Mouse (Mus musculus): ENCODE data around the gene Arid5b. TPM values are rescaled to one million over a fixed set of nuclear protein-coding genes. Genes with fewer than 3 reads are reported as not detected.

Gene Arid5b
- polyA plus RNA-seq, 1 experiment from 2014 or later = 10.7 TPM

DNA sequence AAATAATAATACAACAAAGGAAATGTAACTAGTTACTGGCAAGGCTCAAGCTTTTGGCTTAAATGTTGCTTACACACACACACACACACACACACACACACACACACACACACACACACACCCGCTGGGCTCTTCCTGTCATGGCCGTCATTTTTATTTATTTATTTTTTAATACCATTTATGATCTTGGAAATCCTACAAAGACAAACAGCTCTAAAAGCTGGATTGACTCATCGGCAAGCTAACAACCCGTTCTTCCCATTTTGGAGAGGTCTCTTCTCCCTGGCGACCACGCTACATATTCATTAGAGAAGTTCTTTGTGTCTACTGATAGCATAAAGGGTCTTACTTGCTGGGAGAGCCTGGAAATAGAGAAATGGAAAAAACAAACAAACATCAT is 138.2 kb downstream of the Arid5b start:
- DNase-seq (ENCODE audit: low spot score) = no peak

DNA sequence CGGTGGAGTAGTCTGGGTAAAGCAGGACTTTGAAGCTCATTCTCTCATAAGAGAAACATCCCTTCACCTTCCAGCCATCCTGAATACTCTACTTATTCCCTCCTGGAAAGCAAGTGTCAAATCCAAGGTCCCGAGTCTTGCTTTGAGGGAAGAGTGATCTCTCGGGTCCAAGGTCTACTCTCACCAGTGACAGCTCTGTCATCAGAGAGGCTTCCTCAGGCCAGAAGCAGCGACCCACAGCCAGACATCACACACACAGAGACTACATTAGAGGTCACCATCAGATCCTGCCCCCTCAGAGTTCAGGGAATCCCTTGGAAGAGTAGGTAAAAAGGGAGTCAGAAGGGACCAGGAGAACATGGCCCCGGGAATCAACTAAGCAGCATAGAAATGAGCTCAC is 140.4 kb downstream of the Arid5b start:
- DNase-seq (ENCODE audit: low spot score) = no peak

DNA sequence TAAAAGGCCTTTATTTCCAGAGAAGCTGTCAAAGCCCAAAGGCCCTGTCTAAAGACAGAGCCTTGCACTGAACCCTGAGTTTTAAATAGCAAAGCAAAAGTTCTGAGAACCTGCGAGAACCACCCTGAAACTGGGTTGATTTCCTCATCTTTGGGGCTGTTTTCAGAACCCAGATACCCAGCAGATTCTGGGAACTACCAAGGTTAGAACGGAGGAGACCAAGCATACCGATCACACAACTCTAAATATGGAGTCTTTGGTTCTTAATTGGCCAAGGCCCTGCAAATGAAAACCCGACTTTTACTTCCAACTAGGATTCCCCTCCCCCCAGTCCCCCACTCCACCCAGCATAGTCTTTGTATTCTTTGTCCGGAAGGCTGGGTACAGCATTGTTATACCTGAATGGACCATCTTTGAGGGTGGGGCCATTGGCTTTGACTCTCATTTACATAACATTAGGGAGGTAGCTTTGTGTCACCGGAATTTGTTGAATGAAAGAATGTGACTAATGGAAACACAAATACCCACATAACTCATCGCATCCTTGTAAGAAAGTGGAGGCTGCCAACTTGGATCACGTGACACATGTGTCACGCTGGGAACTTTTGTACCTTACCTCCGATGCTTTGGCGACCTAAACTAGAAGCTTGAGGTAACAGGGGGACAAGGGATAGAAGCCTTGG is 141.2 kb downstream of the Arid5b start:
- DNase-seq (ENCODE audit: low spot score) = no peak

DNA sequence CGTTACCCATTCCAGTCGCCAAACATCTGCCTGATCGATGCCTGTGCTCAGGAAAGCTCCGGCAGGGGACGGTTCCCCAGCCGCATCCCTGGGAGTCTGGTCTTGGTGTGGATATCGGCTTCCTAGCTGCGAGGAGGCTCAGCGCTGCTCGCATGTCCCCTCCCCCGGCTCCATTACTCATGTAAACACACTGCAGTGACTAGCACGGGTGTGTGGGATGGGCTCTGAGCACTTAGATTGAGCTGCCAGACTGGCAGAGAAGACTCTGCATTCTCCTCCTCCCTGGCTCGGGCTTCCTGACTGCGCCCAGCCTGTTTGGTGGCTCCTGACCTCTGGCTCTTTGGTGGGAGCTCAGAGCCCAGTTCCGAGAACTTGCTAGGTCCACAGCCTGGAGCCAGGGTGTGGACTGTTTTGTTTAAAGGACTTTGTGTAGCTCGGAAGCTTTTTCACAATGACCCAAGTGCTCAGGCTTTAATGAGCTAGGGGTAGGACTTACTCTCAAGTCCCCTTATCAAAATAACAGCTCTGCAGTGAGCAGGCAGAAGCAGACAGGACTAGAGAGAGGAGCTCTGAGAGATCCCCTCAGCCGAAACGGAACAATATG is 142.0 kb downstream of the Arid5b start:
- DNase-seq (ENCODE audit: low spot score) = peak; percentile 15

DNA sequence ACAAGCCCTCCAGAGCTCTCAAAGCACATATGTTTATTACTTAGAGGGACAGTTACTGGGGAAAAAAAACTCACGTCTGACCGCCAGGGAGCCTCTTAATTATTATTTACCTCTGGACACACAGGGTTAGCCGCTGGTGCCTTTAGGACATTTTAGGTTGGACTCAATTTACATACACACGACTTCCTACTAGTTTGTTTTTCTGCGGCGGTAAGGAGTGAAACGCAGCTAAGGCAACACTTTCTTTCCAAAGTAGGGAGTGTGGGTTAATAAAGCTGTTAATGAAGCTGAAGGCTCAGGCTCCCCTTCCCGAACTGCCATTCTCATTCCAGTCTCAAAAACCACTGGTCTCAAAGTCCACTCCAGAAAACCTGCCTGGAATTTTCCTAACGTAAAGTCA is 142.5 kb downstream of the Arid5b start:
- DNase-seq (ENCODE audit: low spot score) = no peak

DNA sequence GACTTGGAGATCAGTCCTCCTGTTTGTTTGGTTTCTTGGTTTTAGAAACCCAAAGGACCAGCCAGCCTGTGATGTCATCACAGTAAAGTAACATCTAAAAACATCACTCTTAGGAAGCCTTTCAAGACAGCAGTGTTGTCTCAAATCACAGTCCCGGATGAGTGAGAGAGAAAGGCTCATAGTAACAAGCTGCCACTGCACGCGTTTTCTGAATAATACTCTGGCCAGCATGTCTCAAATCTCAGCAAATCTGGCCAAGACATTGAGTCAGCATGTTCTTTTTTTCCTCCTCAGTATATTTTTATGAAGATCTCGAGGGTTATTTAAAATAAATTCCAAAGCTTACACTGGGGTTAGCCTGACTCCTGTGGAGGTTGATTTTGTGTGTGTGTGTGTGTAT is 143.1 kb downstream of the Arid5b start:
- DNase-seq (ENCODE audit: low spot score) = no peak

DNA sequence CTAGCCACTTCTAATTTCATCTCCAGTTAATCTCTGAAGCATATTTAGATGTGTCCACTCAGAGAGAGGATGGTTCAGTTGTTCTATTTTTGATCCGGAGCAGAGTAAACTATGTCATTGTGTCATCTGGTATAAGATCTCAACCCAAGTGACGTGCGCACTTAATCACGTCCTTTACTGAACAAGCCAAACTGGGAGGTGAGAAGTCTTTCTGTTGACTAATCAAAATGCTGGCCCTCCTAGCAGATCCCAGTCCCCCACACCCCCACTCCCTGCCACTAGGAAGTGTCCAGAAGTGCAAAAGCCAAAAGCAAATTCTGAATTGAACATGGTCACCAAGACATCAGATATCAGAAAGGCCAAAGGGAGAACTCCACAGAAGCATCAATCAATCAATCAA is 144.0 kb downstream of the Arid5b start:
- no peak for DNase-seq (ENCODE audit: low spot score)

DNA sequence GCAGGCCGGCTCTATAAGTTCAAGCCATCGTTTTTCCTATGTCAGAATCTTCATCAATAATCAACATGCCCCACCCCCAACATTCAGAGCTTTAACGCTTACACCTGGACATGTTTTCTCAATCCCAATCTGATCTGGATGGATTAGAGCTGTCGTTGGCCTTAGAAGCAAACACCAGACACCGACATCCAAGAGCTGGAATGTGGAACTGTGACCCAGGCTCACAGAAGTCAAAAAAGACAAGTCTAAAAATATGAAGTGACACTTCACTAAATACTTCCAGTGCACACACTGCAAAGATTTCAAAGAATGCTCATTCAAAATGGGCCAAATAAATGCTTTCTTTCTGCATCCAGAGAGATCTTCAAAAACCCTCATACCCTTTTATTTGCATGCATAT is 144.5 kb downstream of the Arid5b start:
- DNase-seq (ENCODE audit: low spot score) = no peak

DNA sequence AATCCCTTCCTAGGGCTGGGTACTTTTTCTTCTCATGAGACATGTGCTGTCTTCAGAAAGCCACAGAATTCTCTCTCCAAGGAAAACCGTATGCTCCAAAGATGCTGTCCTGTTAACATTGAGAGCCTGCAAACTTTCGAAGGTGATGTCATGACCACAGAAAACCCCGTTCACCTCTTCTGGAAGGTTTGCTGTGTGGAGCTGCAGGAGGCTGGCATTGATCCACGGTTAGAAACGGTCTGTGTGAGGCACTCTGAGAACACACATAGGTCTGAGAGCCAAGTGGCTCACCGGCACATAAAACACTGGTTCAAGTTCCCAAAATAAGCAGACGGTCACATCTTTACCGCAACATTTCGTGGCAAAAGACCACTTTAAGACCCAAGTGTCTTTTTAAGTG is 145.9 kb downstream of the Arid5b start:
- no peak for DNase-seq (ENCODE audit: low spot score)

DNA sequence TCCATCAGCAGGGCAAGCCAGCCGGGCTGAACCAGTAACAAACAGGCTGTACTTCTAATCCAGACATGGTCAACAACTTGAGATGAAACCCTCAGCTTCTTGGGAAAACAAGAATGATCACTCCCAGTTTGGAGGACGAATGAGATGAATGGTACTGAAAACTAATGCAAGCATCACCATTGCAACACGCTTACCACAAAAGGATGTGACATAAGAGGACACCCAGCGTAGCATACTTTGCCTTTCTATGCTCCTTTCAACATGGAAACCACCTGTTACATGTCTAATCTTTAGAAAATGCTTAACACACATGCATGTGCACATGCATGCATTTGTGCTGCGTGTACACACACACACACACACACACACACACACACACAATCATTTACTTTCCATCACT is 146.4 kb downstream of the Arid5b start:
- DNase-seq (ENCODE audit: low spot score) = no peak

DNA sequence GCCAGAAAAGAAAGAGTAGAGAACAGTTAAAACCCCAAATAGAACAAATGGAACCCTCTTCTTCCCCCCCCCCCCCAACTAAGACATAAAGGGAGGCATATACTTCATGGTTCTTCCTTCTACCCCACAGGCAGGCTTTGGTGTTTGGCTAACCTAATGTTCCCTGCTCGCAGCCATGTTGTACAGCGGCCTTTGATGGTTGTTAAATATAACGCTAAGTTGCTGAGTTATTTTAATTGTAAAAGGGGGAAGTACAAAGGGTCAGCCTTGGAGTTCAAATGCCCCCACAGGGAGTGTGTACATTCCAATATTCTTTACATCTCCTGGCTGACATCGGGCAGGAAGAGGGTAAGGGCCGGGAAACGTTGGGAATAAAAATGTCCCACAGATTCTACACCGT is 148.9 kb downstream of the Arid5b start:
- no peak for DNase-seq (ENCODE audit: low spot score)

DNA sequence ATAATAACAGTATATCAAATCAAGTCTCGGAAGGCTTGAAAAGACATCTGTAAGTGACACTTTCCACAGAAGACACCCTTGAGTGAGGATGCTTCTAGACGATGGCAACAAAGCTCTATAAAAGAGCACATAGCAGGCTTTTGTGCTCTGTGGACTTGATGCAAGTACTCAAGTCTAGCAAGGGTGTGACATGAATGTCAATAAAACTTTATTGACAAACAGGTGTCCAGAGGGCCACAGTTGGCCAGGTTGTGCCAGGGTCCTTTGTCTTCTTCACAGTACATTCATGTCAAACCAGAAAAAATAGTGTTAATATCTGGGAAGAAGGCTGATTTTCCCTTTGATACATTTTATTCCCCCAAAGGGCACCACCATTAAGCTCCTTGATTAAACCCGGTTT is 149.5 kb downstream of the Arid5b start:
- no peak for DNase-seq (ENCODE audit: low spot score)

DNA sequence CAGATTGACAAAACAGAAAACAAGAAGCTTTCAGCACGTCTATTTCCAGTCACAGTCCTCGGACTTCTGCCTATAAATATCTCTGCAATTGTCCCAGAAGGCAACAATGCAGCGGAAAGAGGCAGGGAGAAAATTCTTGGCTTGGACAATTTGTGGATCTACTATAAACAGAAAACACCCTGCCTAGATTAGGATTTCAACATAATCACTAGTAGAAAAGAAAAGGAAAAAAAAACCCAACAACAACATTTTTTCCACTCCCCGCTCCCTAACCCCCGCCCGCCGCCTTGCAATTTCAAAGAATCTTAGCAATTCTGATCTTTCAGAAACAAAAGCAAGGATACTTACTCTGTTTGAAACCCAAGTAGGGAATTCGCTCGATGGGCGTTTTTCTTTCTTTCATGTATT is 150.1 kb downstream of the Arid5b start:
- no peak for DNase-seq (ENCODE audit: low spot score)

DNA sequence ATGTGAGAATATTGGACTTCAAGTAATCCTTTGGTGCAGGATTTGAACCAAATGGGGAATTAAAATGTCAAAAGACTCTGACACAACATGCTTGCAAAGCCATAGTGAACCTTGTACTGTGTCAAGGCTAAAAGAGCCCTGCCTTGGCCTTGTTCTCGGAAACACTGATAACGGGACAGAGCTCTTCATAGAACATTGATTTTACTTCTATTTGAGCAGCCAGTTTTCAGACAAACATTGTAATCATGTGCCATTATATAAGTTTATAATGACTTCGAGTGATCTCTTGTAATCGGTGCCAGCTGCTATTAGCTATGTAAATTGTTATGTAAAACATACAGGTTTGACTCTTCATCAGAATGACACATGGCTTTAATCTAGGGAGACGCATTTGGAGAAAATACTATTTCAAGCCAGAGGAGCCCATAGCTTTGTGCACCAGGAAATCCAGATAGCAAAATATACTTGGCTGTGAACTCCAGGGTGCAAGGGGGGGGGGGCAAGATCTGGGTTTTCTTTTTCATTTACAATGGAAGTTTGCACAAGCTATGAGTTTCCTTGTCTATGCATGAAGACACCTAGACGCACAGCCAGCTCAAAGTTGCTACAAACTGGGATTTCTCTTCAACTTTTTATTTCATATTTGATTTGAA is 150.8 kb downstream of the Arid5b start:
- DNase-seq (ENCODE audit: low spot score) = no peak

DNA sequence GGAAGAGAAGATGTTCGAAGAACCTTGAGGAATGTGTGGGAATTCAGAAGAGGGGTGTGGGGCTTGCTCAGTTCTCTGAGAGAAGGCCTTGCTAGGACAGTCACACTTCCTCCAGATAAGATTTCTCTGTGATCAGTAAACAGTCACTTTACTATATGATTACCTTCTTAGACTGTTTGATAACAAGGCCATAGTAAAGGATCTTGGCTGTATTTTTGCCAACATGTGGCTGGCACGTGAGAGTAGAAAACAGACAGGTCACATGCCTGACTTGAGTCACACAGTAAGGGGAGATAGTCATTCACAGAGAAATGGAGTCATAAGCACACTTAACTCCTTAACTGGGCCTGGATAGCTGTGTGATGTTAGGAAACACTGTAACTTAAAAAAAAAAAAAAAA is 151.4 kb downstream of the Arid5b start:
- no peak for DNase-seq (ENCODE audit: low spot score)

DNA sequence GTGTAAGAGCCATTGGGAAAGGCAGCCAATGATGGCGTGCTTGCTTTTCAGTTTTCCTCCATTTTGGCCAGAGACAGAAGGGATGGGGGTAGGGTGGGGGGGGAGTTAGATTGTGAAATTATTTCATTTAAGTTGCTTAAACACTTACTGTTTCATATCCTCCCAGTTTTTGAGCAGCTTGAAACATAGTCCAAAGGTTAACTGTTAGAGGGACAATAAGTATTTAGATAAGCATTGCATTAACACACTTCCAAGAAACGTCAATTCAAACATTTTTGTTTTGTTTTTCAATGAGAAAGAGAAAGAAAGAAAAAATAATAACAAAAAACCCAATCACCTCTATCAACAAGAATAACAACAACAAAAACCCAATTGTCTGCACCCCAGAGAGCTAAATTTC is 152.0 kb downstream of the Arid5b start:
- DNase-seq (ENCODE audit: low spot score) = no peak

DNA sequence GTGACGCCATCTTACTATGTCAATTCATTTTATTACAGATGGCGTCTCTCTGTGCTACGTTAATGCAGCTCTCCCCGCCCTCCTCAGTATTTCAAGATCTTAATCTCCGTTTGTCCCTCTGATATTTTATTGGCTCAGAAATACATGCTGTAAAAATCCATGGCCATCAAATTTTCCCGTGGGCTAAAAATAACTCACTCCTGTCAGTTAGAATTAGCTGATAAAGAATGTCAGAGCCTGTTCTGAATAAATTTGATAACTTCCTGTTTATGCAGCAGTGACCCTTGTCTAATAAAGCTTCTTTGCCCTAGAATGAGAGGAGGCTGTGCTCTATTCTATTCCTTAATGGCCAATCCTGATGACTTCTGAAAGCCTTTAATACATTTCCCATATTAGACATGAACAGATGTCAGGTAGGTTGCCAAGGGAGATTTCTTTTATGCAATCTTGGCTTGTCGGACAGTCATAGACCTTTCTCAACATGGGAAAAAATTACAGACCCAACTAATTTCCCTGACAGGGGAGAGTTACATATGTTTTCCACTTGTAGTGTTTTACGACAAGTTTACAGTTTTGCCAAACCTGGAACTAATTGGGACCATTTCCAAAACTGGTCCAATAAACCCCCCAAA is 152.5 kb downstream of the Arid5b start:
- DNase-seq (ENCODE audit: low spot score) = no peak

DNA sequence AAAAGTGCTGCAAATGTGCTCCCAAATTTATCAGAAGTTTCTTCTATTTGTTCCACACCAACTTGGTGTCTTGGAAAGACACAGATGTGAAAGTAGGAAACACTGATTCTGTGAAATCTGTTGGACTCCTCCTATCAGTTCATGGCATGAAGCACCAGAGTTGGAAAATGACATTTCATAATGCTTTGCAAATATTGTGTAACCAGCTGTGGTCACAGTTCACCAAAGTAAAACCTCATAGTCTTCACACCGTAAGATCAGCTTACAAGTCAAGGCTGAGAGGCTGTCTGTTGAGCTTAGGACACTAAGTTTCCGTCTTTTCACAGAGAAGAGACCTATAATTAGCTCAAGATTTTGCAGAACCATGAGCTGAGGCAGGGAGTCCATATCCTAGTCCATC is 153.6 kb downstream of the Arid5b start:
- DNase-seq (ENCODE audit: low spot score) = no peak

DNA sequence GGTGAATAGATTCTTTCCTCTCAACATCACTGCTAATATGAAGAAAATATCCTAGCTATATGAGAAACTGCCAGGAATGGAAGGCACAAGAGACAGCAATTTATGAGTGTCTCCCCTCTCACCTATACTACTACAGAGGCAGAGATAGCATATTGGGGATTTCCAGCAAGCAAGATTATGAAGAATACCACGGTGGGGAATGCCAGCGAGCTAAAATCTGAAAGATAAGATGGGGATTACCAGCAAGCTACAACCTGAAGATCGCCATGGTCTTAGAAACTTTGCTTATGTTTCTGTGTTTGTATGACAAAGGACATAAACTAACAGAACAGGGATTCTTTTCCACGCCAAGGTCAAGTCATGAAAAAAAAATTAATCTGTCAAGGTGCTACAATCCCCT is 155.1 kb downstream of the Arid5b start:
- no peak for DNase-seq (ENCODE audit: low spot score)

DNA sequence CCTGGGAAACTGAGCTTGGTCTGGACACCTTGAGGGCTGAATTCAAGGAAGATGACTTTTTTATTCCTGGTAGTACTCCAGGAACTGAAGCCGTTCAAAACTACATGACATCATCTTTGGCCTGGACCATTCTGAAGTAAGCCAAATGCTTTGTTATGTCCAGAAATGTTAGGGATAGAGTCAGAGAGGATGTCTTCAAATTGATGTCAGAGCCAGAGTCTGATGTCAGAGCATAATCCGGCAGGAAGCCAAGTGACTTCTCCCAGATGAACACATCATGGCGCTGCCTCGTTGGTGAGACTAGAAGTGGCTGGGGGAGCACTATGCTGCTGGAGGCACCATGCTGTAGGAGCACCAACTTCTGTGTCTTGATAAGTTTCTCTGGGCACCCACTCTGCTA is 156.6 kb downstream of the Arid5b start:
- no peak for DNase-seq (ENCODE audit: low spot score)

DNA sequence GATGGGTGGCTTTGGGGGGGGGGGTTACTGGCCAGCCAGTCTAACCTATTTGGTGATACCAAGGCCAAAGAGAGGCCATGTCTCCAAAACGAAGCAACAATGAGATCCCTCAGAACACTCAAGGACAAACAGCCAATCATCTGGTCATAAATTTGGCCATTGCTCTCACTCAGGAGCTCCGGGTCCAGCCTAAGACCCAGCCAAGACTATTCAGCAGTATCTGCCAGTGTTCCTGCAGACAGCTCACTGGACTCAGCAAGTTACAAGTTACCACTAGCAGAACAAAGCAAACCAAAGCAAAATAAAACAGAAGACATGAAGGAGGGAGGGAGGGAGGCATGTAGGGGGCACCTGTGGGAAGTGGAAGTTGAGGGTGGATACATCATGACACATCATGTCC is 157.3 kb downstream of the Arid5b start:
- no peak for DNase-seq (ENCODE audit: low spot score)

DNA sequence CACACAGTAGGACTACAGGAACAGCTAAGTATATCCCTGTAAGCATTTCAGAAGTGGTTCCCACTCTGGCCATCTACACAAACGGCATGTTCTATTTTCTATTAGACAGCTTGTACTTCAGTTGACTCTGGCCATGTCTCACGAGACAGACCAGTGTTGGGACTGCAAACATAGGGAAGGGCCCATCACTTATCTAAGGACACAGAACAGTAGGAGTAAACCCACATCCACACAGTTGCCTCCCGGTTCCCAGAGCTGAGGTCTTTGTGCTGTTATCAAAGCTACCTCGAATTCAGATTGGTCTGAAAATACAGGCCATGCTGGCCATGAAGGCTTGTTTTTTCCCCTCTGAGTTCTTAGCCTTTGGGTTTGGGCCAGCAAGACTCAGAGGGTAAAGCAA is 158.5 kb downstream of the Arid5b start:
- DNase-seq (ENCODE audit: low spot score) = no peak

DNA sequence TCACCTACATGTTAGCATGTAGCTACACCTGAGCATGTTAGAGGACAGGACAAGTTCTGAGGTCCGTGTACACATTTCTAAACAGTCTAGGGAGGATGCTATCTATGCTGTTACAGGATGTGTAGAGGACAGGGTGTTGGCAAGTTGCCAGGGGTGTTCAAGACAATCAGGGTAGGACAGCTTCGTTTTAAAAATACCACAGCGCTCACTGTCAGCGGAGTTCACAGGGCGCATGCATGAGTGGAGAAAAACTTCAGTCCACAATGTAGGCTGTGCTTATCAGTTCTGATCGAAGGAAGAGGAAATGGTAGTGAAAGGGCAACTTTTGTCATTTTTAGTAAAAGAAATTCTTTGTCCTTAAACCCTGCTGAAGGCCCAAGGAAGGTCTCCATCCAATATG is 159.3 kb downstream of the Arid5b start:
- DNase-seq (ENCODE audit: low spot score) = peak; percentile 5

All from thymus, postnatal 0 days (tissue).